Mouse (Mus musculus): Measurements from ENCODE around the gene Wnt10a.
"Not testable (repeated sequence)": the region's sequence is repeated elsewhere in the genome, so short reads cannot be mapped to it uniquely, and the experiment has no call there.

GRCm38 (mm10) chr1:74815965-74816364 is 24.6 kb downstream of the Wnt10a start:
- TF ChIP-seq CTCF (IDR thresholded peaks at IDR 0.05; ENCODE audit: low read depth); EP300 (optimal IDR thresholded peaks at IDR 0.05): not testable (repeated sequence)

All from stomach, postnatal 0 days (tissue).